Mouse (Mus musculus): Measurements from ENCODE around the gene Arfgef2. TPM values are rescaled to one million over a fixed set of nuclear protein-coding genes. Genes with fewer than 3 reads are reported as not detected.

Arfgef2 gene
- total and polyA plus RNA-seq, 3 experiments = 9.2 to 18.7 (median 11.2) TPM

- H3K4me3 ChIP-seq (replicated peaks in 1 of 3; ENCODE audit: low read depth in 2 of 3, low read length in 2 of 3, poor library complexity in 1 of 3) = no peak overlapping the region
- in situ Hi-C loops (cut with MboI; ENCODE audit: low pct_ligation_motif_present, low pct_unique_long_range_greater_than_20kb, low sequenced_read_pairs) (no loop called here), dilution Hi-C loops (cut with MboI; ENCODE audit: extremely low pct_ligation_motif_present, extremely low pct_unique_long_range_greater_than_20kb, low sequenced_read_pairs) (no loop called here)
- H3K79me2 ChIP-seq (replicated peaks; ENCODE audit: control insufficient read depth, extremely low read depth, insufficient read depth, poor library complexity, severe bottlenecking) = peaks cover 3% of the 10 kb centered on the region; the same call in 1 of the 2 replicates
- H3K27me3 ChIP-seq (replicated peaks) = no peaks in the 10 kb centered on the region
- no peak for DNase-seq (ENCODE audit: extremely low read depth)
- H3K36me3 ChIP-seq (replicated peaks in 1 of 2; ENCODE audit: control insufficient read depth in 1 of 2, insufficient read depth in 1 of 2, low read length in 1 of 2) = peaks cover 0 to 12% of the 10 kb centered on the region in 2 experiments
- TF ChIP-seq JUN (IDR thresholded peaks at IDR 0.05; ENCODE audit: insufficient read depth, low read depth, low read length) = no peak
- TF ChIP-seq TCF12 (IDR thresholded peaks at IDR 0.05; ENCODE audit: low read depth, low read length) = 0 out of 2 replicates have a peak, but pooled peaks have one; percentile 29
- H3K27ac ChIP-seq (ENCODE audit: insufficient read depth, low read depth) = peak overlapping the region; percentile 9; the same call in 1 of the 2 replicates
- H3K9me3 ChIP-seq (replicated peaks; ENCODE audit: low read length) = no peaks in the 10 kb centered on the region
- peaks cover 19 to 69% of the 10 kb centered on the region in 2 experiments for H3K4me1 ChIP-seq (ENCODE audit: control insufficient read depth in 1 of 2, insufficient read depth in 2 of 2)
- no peak overlapping the region for H3K9ac ChIP-seq (ENCODE audit: insufficient read depth, low read depth)
- H3K4me2 ChIP-seq (ENCODE audit: insufficient read depth, low read depth, poor library complexity, severe bottlenecking) = no peak overlapping the region
Measured at GRCm38 (mm10) chr2:166803298-166803697, 2.1 kb upstream of the Arfgef2 start.

GRCm38 (mm10) chr2:166806173-166806705 lies 851 bp downstream of the Arfgef2 start:
- Histone ChIP-seq H3K4me3 (replicated peaks in 1 of 3; ENCODE audit: low read depth in 2 of 3, low read length in 2 of 3, poor library complexity in 1 of 3) (peak overlapping the region; percentile 76 to 93 (median 80)), H3K9me3 (replicated peaks; ENCODE audit: low read length) (peaks cover 3% of the 10 kb centered on the region), H3K27ac (ENCODE audit: insufficient read depth, low read depth) (no peak overlapping the region), H3K4me2 (ENCODE audit: insufficient read depth, low read depth, poor library complexity, severe bottlenecking) (peak overlapping the region; percentile 76), H3K27me3 (replicated peaks) (no peaks in the 10 kb centered on the region), H3K79me2 (replicated peaks; ENCODE audit: control insufficient read depth, extremely low read depth, insufficient read depth, poor library complexity, severe bottlenecking) (peaks cover 9% of the 10 kb centered on the region; the same call in 1 of the 2 replicates), H3K4me1 (ENCODE audit: control insufficient read depth in 1 of 2, insufficient read depth in 2 of 2) (peaks cover 14 to 59% of the 10 kb centered on the region in 2 experiments), H3K36me3 (replicated peaks in 1 of 2; ENCODE audit: control insufficient read depth in 1 of 2, insufficient read depth in 1 of 2, low read length in 1 of 2) (peaks cover 0 to 9% of the 10 kb centered on the region in 2 experiments), H3K9ac (ENCODE audit: insufficient read depth, low read depth) (peak overlapping the region; percentile 85)
- no peak for DNase-seq (ENCODE audit: extremely low read depth)
- dilution Hi-C loops (cut with MboI; ENCODE audit: extremely low pct_ligation_motif_present, extremely low pct_unique_long_range_greater_than_20kb, low sequenced_read_pairs) = no loop called here
- in situ Hi-C loops (cut with MboI; ENCODE audit: low pct_ligation_motif_present, low pct_unique_long_range_greater_than_20kb, low sequenced_read_pairs) = no loop called here
- TF ChIP-seq BHLHE40 (IDR thresholded peaks at IDR 0.05; ENCODE audit: low read depth, low read length) = no peak
- TF ChIP-seq ZMIZ1 (IDR thresholded peaks at IDR 0.05; ENCODE audit: low read depth, low read length) = no peak
- TF ChIP-seq NELFE (IDR thresholded peaks at IDR 0.05; ENCODE audit: low read depth, low read length) = no peak
- TF ChIP-seq IRF4 (IDR thresholded peaks at IDR 0.05; ENCODE audit: low read depth, low read length) = no peak
- TF ChIP-seq NRF1 (IDR thresholded peaks at IDR 0.05; ENCODE audit: low read depth, low read length) = no peak
- TF ChIP-seq E2F4 (IDR thresholded peaks at IDR 0.05; ENCODE audit: insufficient replicate concordance, low read depth, low read length) = no peak
- no peak for TF ChIP-seq JUND (conservative IDR thresholded peaks at IDR 0.05; ENCODE audit: low read depth, low read length)

- Histone ChIP-seq H3K79me2 (replicated peaks; ENCODE audit: control insufficient read depth, extremely low read depth, insufficient read depth, poor library complexity, severe bottlenecking) (peaks cover 9% of the 10 kb centered on the region; the same call in 1 of the 2 replicates), H3K27me3 (replicated peaks) (no peaks in the 10 kb centered on the region), H3K4me3 (replicated peaks in 1 of 3; ENCODE audit: low read depth in 2 of 3, low read length in 2 of 3, poor library complexity in 1 of 3) (peak overlapping the region in 2 of 3 experiments; percentile 1 to 93), H3K9me3 (replicated peaks; ENCODE audit: low read length) (peaks cover 4% of the 10 kb centered on the region), H3K4me2 (ENCODE audit: insufficient read depth, low read depth, poor library complexity, severe bottlenecking) (peak overlapping the region; percentile 76), H3K36me3 (replicated peaks in 1 of 2; ENCODE audit: control insufficient read depth in 1 of 2, insufficient read depth in 1 of 2, low read length in 1 of 2) (peaks cover 0 to 12% of the 10 kb centered on the region in 2 experiments), H3K27ac (ENCODE audit: insufficient read depth, low read depth) (no peak overlapping the region), H3K9ac (ENCODE audit: insufficient read depth, low read depth) (peak overlapping the region; percentile 85; the same call in 1 of the 2 replicates), H3K4me1 (ENCODE audit: control insufficient read depth in 1 of 2, insufficient read depth in 2 of 2) (peaks cover 12 to 54% of the 10 kb centered on the region in 2 experiments)
- dilution Hi-C loops (cut with MboI; ENCODE audit: extremely low pct_ligation_motif_present, extremely low pct_unique_long_range_greater_than_20kb, low sequenced_read_pairs) (no loop called here), in situ Hi-C loops (cut with MboI; ENCODE audit: low pct_ligation_motif_present, low pct_unique_long_range_greater_than_20kb, low sequenced_read_pairs) (no loop called here)
- TF ChIP-seq ZKSCAN1 (IDR thresholded peaks at IDR 0.05; ENCODE audit: borderline replicate concordance, low read depth, low read length) = no peak
- TF ChIP-seq CTCF (conservative IDR thresholded peaks at IDR 0.05 in 1 of 2, IDR thresholded peaks at IDR 0.05 in 1 of 2; ENCODE audit: low read depth in 2 of 2, low read length in 2 of 2) = no peak
- no peak for TF ChIP-seq RAD21 (IDR thresholded peaks at IDR 0.05; ENCODE audit: low read depth, low read length)
- no peak for TF ChIP-seq MAX (IDR thresholded peaks at IDR 0.05; ENCODE audit: low read length)
- no peak for TF ChIP-seq GABPA (IDR thresholded peaks at IDR 0.05; ENCODE audit: insufficient replicate concordance, low read depth, low read length)
- TF ChIP-seq ELF1 (IDR thresholded peaks at IDR 0.05; ENCODE audit: low read depth, low read length) = no peak
- TF ChIP-seq HCFC1 (IDR thresholded peaks at IDR 0.05; ENCODE audit: low read depth, low read length) = no peak
- TF ChIP-seq CHD2 (IDR thresholded peaks at IDR 0.05; ENCODE audit: low read length) = no peak
- TF ChIP-seq TCF12 (IDR thresholded peaks at IDR 0.05; ENCODE audit: low read depth, low read length) = no peak
- TF ChIP-seq POLR2A (IDR thresholded peaks at IDR 0.05; ENCODE audit: low read depth, low read length) = no peak
- no peak for TF ChIP-seq NELFE (IDR thresholded peaks at IDR 0.05; ENCODE audit: low read depth, low read length)
- no peak for TF ChIP-seq PAX5 (IDR thresholded peaks at IDR 0.05; ENCODE audit: low read length)
- TF ChIP-seq MAFK (IDR thresholded peaks at IDR 0.05; ENCODE audit: insufficient replicate concordance, low read length) = no peak
- TF ChIP-seq CHD1 (IDR thresholded peaks at IDR 0.05; ENCODE audit: low read depth, low read length) = no peak
- TF ChIP-seq MEF2A (IDR thresholded peaks at IDR 0.05; ENCODE audit: borderline replicate concordance, low read depth, low read length) = no peak
- no peak for TF ChIP-seq IRF4 (IDR thresholded peaks at IDR 0.05; ENCODE audit: low read depth, low read length)
- DNase-seq (ENCODE audit: extremely low read depth) = no peak
Measured at GRCm38 (mm10) chr2:166806813-166807212, 1.4 kb downstream of the Arfgef2 start.
